Mouse (Mus musculus) bone marrow macrophage, adult 2 months (primary cell): ENCODE results near the gene Thnsl1.

Experiments
- CTCF ChIP-seq: IDR thresholded peaks from 2 replicates; pipeline ENCODE4 v1.5.1; 2012; ENCODE audit warnings: low read depth, mild to moderate bottlenecking, low read length, moderate library complexity
- POLR2A ChIP-seq: IDR thresholded peaks from 2 replicates; pipeline ENCODE4 v1.6.1; 2012; ENCODE audit warnings: mild to moderate bottlenecking, low read depth, low read length, borderline replicate concordance

- TF ChIP-seq CTCF, result no peak
- no peak for TF ChIP-seq POLR2A
Observed at GRCm38 (mm10) chr2:21202754-21203153, 2.8 kb upstream of the Thnsl1 start.
